Mouse (Mus musculus): ENCODE data around the gene Strap.
"Not testable (repeated sequence)": the region's sequence is repeated elsewhere in the genome, so short reads cannot be mapped to it uniquely, and the experiment has no call there.

Strap gene

DNA sequence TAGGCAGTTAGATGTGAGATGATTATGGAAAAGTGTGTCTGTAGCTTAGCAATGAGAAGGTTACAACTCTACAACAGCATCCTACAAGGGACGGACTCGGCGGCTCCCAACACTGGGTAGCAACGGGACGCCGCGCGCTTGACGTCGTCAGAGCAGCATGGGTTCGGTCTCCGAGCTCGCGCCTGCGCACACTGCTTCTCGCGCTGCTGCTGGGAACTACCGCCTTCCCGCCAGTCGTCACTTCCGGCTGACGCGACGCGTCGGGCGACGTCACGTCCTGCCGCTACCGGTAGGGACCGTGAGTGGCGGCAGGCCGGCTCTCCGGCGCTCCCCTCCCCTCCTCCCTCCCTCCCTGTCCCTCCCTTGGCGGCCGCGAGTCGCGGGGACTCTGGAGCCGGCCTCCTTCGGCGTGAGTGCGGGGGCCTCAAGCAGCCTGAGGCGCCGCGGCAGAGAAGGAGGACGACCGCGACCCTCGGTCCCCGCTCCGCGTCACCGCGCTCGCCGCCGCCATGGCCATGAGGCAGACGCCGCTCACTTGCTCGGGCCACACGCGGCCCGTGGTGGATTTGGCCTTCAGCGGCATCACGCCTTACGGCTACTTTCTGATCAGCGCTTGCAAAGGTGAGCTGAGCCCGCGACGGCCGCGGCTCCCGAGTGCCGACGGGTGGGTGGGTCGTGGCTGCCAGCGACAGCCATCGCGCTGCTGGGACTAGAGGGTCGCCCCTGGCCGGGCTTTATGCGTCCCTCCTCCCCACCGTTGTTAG, at the start of gene Strap:
Gene Strap, plus strand, starts transcription at position 233 of the 764 bp plus-strand sequence.
- DNase-seq: peak; percentile 95 to 98

DNA sequence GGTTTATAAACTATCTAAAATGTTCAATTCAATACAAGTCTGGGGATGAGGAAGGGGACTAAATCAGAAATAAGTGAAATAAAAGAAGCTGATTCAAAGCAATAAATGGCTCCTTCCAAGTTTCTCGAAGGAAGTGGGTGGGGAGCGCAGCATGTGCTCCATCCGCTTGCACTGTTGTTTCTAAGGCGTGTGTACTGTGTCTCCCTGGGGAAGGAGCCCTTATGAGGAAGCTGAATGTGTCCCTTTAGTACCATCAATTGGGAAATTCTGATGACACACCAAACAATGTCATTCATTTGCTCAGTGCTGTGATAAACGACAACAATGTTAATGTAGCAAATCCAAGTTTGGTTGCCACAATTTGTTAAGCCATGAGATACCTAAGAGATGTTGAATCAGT, 47.2 kb upstream of the Strap start:
- DNase-seq: no peak

DNA sequence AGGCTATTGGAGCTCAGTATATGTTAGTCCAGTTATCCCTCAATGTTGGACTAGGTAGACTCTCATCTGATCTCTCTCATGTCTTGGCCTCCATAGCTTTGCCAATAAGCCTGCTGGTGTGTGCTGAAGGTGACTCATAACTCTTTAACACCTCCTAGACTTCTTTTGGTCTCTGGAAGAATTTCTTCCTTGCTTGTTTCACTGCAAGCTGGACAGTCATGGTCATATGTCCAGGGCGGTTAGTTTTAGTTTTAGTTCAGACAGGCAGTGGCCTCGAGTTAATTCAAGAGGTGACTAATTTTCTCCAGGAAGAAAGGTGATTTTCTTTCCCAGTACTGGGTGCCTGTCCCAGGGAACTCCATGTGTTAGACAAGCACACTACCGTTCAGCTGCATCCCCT, 46.8 kb upstream of the Strap start:
- no peak for DNase-seq

DNA sequence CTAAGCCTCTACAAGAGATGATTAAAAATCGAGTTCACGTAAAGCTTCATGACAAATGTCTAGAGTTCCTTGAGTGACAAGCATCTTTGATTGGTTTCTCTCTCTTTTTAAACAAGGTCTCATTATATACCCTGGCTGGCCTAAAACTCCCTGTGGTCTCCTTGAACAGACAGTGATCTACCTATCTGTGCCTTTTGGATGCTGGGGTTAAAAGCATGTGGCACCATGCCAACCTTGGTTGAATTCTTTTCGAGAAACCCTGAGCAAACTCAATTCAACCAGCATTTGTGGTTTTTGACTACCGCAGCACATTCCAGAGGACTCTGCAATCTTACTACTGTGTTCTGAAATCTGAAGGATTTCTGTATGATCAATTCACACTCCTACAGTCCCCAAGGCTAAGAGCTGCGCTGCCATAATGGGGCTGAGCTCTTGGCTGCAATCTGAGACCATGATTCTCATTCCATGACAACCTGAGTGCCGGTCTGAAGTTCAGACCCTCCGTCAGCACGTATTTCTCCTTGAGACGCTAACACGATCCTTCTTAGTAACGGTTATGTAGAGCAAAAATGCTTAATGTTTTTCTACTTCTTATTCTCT, 46.3 kb upstream of the Strap start:
- DNase-seq: no peak

DNA sequence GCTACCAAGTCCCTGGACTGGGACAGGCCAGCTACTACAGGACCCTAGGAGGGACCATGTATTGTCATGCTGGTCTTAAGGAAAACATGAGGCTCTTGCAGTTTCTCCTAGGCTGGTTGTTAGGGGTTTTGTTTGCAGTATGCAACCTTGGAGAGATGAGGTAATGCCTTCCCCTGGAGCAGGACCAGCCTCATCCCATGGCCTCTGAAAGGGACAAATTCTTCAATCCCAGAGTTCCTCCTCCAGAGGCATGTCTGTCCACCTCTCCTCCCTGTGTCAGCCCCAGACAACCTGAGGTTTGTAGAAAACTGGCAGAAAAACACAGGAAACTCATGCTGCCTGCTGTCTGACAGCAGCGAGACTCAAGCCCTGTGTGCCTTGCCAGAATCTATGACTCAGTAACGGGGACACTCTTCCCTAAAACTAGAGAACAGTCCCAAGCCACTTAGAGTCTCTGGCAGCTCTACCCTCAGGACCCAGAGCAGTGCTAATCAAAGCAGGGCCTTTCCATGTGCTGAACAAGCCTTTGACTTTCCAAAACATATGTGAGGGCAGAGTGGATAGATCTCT, 44.2 kb upstream of the Strap start:
- DNase-seq: no peak

DNA sequence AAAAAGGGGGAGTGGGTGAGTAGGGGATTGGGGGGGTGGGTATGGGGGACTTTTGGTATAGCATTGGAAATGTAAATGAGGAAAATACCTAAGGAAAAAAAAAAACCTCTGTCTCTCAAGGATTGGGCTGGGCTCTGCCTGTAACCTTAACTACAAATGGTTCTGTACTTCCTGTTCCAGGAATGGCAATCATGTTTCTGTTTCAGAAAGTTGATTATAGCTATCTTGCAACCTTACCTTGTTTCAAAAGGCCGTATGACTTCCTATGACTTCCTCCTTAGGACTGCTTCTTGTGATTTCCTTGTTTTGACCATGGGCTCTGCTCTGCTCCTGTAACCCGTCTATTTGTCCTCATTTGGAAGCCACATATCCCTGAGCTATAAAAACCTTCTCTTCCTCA, 40.6 kb upstream of the Strap start:
- DNase-seq: no peak

DNA sequence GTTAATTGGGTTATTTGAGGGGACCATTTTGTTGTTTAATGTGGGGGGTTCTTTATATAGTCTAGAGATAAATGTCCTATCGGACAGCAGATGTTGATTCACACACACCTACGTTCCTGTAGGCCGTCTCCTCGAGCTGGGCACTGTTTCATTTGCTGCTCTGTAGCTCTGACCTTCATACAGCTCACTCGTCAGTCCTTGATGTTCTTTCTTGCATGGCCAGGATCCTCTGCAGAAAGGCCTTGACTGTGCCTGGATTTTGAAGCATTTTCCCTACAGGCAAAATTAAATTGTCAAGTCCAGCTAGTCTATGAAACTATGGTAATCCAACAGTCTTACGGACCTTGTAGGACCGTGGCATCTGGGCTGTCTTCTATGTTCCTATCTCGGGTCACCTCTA, 39.8 kb upstream of the Strap start:
- no peak for DNase-seq

DNA sequence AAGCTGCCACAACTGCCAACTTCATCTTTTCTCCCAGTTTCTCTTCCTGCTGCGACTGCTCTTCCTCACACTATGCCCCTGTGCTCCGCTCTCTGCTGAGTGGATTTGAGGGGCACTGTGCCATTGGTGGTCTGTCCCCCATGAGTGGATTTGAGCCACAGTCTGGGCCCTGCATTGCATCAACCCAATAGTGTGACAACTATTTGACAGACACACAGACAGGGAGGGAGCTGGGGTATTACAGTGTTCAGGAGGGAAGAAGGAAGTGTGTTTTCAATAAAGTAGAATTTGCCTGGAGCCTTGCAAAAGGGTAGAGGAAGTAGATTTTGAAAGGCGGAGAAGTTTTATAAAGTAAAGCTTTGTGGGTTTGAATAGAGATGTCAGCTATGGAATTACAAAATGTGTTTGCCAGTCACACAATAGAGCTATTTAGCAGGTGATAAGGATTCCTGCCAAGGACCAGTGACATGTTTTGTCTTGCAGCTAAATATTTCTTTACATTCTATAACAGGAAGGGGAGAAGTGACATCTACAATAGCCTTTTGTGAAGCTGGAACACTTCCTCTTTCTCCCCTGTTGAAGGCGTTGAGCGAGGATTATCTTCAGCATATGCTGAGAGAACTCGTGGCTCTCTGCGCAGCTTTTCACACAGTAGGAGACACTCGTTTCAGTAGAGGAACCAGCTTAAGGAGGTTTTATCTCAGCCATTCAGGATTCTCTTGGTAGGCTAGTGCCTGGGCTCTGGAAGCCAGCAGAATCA, 38.3 kb upstream of the Strap start:
- no peak for DNase-seq

DNA sequence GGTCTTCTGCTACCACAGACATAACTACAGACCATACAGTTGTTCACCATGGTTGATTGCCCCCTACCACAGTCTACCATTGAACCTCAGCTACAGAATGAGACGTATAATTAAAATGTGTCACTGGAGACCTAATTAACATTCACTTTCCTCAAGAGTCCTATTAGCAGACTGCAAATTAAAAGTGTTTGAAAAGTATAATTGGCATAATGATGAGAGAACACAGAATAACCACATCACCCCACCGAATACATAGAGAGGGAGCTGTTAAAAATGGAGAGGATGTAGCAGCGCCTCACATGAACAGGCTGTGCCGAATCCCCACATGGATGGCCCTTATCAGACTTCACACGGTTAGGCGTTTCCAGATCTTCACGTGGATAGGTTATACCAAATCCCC, 35.4 kb upstream of the Strap start:
- DNase-seq: no peak

DNA sequence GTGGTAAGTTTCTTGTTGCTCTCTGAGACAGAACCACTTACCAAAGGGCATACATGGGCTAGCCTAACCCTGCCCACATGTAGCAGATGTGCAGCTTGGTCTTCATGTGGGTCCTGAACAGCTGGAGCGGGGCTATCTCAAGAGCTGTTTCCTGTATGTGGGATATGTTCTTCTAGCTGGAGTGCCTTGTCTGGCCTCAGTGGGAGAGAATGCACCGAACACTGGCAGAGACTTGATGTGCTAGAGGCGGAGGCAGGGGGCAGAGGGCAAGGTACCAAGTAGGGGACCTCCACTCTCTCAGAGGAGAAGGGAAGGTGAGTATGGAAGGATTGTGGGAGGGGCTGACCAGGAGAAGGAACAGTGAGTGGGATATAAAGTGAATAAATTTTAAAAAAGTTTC, 32.7 kb upstream of the Strap start:
- DNase-seq: no peak

DNA sequence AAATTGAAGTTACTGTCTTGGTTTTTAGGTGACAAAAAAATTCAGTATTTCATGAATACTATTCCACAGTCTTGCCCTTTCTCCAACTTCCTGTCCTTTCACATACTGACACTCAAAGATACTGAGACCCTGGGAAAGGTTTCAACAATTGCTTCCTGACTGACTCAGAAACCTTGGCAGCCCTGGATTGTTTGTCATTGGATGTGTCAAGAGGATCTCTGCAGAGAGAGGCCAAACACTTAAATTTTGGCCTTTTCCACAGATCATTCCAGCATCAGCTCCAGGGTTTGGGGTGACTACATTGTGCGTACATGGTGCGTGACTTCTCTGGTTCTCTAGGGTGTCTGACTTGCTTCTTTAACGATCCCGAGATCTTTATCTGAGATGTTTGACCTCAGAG, 32.0 kb upstream of the Strap start:
- peak; percentile 24 to 46 for DNase-seq

DNA sequence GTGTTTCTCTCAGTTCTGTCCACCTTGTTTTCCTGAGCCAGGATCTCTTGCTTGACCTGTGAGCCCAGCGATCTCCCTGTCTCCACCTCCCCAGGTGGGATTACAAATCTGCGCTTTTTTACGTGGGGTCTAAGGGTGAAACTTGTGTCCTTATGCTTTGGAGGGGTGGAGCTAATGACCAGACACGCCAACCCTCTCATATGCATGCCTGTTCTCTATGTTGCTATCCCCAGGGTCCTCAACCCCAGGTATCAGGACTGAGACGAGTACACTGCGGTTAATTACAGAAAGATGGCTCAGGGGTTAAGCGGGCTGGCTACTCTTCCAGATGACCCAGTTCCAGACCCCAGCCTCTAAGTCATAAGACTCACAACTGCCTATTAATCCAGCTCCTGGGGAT, 31.4 kb upstream of the Strap start:
- no peak for DNase-seq

DNA sequence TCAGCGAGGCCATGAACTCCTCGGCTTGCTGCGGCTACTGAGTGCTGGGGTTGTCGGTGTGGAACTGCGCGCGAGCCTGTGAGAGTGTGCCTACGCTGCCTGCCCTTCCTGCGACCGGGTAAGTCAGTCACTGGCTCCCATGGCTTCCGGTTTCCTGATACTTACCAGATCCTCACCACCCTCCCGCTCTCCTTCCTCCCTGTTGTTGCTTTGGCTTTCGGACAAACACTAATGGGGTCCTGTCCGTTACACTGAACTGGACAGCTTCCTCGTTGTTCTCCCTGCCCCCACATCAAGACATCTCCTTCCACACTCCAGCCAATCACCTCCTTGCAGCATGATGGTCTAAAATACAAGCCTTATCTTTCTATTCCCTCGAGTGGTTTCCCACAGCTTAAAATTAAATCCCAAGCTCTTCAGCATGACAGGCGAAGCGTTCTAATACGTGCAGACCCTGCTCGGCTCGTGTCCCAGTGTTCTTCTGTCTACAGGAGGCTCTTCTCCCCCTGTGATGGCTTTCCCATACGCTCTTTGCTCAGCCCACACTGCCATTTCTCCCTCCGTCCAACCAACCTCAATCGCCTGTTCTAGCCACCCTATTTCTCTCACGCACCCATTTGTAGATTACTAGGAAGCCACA, 30.5 kb upstream of the Strap start:
- DNase-seq: peak; percentile 36 to 38

DNA sequence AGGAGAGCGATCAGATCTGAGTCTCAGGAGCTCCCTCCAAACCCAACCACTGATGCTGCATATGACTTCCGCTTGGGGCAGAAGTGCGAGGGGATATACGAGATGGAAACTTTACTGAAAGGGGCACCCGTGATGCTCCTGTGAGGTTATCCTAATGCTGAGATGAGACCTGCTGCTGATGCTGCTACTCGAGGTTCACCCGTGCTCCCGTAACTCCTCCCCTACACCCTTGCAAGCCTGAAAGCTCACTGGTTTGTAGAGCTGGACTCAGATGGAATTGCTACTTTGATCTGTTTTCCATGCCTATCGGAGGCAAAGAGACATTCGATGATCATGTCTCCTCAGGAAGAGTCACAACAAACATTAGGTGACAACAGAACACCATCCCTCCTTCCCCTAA, 28.7 kb upstream of the Strap start:
- no peak for DNase-seq

DNA sequence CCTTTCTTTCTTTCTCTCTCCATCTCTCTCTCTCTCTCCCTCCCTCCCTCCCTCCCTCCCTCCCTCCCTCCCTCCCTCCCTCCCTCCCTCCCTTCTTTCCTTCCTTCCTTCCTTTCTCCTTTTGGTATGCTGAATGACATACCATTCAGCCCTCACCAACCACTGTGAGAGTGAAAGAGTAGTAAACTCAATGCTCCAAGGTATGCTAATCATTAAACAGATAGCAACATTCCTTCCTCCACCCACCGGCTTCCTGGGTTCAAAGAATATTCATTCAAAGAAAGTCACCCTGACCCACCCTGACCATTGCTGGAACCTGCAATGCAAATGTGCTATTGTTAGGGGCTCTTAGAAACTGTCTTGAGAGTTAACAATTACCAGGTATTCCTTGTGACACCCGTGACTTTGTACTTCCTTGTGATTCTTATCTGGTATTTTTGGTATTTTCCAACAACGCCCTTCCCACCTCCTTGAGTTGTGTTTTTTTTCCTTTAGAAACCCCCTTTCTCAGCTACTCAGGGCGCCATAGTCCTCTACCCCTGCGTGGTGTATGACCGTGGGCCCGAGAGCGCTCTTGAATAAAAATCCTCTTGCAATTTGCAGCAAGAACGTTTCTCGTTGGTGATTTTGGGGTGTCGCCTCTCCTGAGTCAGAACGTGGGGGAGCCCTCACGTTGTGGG, 26.0 kb upstream of the Strap start:
- not testable (repeated sequence) for DNase-seq

DNA sequence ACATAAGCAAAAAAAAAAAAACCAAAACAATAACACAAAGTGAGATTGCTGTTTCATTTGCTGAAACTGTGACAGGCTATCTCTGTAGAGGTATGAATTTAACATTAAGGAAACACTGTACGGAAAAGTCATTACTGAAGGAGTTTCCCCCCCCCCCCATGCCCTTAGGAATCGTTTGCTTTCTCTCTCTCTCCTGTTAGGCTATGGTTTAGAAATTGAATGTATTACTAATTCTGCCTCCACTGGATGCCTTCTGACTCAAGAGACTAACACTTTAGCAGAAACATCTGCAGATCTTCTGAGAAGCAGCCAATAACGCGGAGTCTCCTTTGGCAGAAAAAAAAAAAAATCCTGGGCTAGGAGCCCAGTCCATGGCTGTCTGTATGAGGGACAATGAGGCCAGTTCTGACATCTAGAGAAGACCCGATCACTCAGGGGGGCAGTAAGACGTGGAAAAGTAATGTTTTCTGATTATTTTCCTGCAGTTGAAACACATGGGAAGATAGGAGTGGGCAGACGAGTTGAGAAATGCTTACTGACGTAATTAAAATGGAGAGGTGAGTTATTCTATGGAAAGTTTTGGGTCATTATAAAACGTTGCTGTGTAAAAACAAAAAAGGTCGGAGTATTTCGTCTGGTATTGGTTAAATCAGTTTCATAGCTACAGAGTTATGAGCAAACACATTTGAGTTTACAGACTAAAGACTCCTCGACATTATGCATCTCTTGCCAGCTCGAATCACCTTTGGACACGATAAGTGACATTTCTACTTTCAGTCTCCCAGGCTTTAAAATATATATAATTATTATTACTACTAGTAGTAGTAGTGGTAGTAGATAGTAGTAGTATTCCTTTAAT, 24.5 kb upstream of the Strap start:
- no peak for DNase-seq

DNA sequence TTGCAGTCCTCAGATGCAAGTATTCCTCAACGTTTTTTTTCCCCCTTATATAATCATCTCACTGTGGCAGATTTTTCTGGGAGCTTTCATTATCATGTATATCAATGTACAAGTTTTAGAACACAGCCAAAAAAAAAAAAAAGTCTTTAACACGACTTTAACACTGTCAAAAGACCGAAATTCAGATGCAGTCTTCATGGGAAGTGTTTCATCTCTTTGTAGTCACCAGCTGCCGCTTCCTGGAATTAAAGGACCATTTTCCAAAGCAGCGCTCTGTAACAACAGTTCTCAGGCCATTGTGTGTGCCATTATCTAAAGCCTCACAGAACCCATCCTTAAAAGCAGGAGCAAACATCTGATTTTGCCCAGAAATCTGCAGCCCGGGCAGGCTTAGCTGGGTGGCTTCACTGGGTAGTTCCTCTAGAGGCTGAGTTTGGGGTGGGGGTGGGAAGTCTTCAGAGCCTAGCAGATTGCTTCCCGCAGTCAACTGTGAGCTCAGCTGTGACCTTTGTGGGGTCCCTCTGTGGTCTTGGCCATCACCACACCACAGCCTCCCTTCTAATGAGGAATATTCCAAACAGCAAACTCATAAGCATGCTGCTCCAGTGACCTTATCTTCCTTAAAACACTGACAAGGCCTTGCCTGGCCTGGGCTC, 22.1 kb upstream of the Strap start:
- no peak for DNase-seq

DNA sequence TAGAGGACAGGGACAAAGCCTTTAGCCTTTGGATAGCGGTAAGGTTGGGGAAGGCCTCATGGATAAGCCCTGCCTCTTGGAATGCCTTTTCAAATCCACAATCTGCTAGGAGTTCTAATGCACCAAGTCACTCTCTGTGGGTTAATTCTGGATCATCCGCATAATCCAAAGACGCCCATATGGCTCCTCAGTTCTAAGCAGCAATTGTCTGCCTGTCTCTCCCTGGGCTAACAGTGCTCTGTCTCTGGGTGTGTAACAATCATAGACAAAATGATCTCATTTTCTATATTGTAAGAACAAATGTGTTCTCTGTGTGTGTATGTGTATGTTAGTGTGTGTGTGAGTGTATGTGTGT, 21.6 kb upstream of the Strap start:
- DNase-seq: no peak

DNA sequence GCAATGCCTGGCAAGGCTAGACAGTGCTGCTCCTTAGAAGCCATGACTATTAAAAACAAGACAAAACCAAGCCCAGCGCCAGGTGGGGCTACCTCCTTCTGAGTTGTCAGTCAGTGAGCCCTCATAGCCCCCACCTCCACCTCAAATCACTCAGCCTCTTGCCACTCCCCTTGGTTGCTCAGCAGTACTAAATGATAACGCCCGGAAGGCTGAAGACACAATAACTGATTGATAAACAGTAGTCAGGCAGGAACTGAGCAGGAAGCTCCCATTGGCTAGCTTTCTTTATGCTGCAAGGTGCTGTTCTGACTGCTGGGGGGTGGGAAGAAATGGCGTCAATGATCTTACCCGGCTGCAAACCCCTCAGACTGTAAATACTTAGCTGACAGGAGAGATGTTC, 18.1 kb upstream of the Strap start:
- DNase-seq: no peak

DNA sequence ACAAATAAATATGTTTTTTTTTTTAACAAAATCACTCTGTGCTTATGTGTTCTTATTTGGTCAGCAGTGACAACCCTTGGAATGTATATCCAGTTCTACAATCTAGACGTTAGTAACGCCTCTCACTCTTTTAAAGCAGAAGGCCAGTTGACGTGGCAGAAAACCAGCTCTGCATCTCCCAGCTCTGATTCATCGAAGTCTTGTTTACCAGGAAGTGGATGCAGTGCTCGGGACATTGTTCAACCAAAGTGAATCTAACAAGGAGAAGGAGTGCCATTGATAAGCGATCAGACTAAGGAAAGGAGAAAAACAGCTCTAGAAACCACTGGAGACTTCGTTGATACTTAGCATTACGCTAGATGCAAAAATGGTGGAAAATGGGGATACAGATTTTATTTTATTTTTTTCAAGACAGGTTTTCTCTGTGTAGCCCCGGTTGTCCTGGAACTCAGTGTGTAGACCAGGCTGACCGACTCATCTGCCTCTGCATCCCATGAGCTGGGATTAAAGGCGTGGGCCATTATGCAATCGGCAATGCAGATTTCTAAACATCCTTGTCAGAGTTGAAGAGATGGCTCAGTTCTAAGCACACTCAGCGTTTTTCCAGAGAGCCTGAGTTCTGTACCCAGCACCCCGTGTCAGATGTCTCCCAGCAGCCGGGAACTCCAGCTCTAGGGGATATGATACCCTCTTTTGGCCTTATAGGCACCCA, 12.5 kb upstream of the Strap start:
- DNase-seq: no peak
